Mouse (Mus musculus) heart, embryonic 16.5 days (tissue): ENCODE results near the gene Fzd10. TPM values are rescaled to one million over a fixed set of nuclear protein-coding genes. Genes with fewer than 3 reads are reported as not detected.
A peak's percentile ranks its signal among the peaks of the same experiment; 100 is the strongest.

ENCODE experiments used
- ATAC-seq: fragments of 200-750 bp; cut with Nextera tagmentation; replicated peaks from 2 replicates; pipeline ENCODE4 v1.8.0; 2017; ENCODE audit warnings: moderate number of reproducible peaks; ENCODE audit not compliant: insufficient read depth, low FRiP score; ENCODE audit errors: extremely low read depth
- H3K27ac ChIP-seq: fragments of 300-500 bp; sonication (generic); 2 replicates; pipeline ENCODE4 v1.5.1; 2014; ENCODE audit warnings: mild to moderate bottlenecking, low read length, control low read depth, moderate library complexity
- H3K27me3 ChIP-seq: fragments of 300-500 bp; sonication (generic); 2 replicates; pipeline ENCODE4 v1.6.1; 2014; ENCODE audit warnings: low read length, mixed read lengths; ENCODE audit not compliant: control insufficient read depth, insufficient read depth
- H3K36me3 ChIP-seq: fragments of 300-500 bp; sonication (generic); 2 replicates; pipeline ENCODE4 v1.6.1; 2014; ENCODE audit not compliant: control insufficient read depth, insufficient read depth
- H3K4me1 ChIP-seq: fragments of 300-500 bp; sonication (generic); 2 replicates; pipeline ENCODE4 v1.6.1; 2014; ENCODE audit warnings: low read length, mixed read lengths; ENCODE audit not compliant: control insufficient read depth, insufficient read depth
- H3K4me2 ChIP-seq: fragments of 300-500 bp; sonication (generic); 2 replicates; pipeline ENCODE4 v1.6.1; 2014; ENCODE audit warnings: low read depth, mild to moderate bottlenecking, control low read depth, low read length
- H3K4me3 ChIP-seq: fragments of 300-500 bp; sonication (generic); 2 replicates; pipeline ENCODE4 v1.5.1; 2014; ENCODE audit warnings: mild to moderate bottlenecking, control low read depth, low read length
- H3K9ac ChIP-seq: fragments of 300-500 bp; sonication (generic); 2 replicates; pipeline ENCODE4 v1.6.1; 2014; ENCODE audit warnings: low read length, control low read depth
- H3K9me3 ChIP-seq: fragments of 300-500 bp; sonication (generic); replicated peaks from 2 replicates; pipeline ENCODE4 v1.6.1; 2016; ENCODE audit warnings: low read length; ENCODE audit not compliant: control insufficient read depth
- WGBS: fragments of 180-500 bp; shearing (Covaris S2); extraction: QIAGEN DNeasy Blood & Tissue Kit; methylation state at CpG from one replicate; pipeline ENCODE4 v1.1.7; 2014; 5-methylcytosine and 5-hydroxymethylcytosine counted together
- polyA plus RNA-seq: library from polyadenylated mRNA; unstranded; fragments of >200 nt; fragmentation: Nextera tagmentation; extraction: Ambion mirVana; gene quantifications from 2 replicates; pipeline ENCODE4 v1.2.1, GENCODE M21; 2015

Fzd10 gene
- polyA plus RNA-seq, 1 experiment from 2014 or later, result 0.25 TPM

- H3K4me3 ChIP-seq, result no peak overlapping the region
- 0 out of 2 replicates have a peak, but pooled peaks cover 5% of the 10 kb centered on the region for H3K9me3 ChIP-seq
- no peak overlapping the region for H3K27ac ChIP-seq
- WGBS, result 72% methylated on average over 8 of the region's 8 CpGs
- H3K4me2 ChIP-seq, result no peak overlapping the region
- H3K4me1 ChIP-seq, result no peaks in the 10 kb centered on the region
- H3K9ac ChIP-seq, result no peak overlapping the region
- H3K27me3 ChIP-seq, result no peaks in the 10 kb centered on the region
- ATAC-seq, result no peak
- H3K36me3 ChIP-seq, result no peaks in the 10 kb centered on the region
Measured at GRCm38 (mm10) chr5:128571706-128572105, 28.9 kb upstream of the Fzd10 start.

- Histone ChIP-seq H3K36me3 (no peaks in the 10 kb centered on the region), H3K9ac (no peak overlapping the region), H3K4me2 (no peak overlapping the region), H3K4me1 (no peaks in the 10 kb centered on the region), H3K27ac (no peak overlapping the region), H3K9me3 (0 out of 2 replicates have a peak, but pooled peaks cover 5% of the 10 kb centered on the region), H3K27me3 (no peaks in the 10 kb centered on the region), H3K4me3 (no peak overlapping the region)
- 65% methylated on average over 9 of the region's 9 CpGs for WGBS
- ATAC-seq, result no peak
Measured at GRCm38 (mm10) chr5:128575997-128576579, 24.6 kb upstream of the Fzd10 start.

GRCm38 (mm10) chr5:128579047-128579650 is 21.5 kb upstream of the Fzd10 start:
- WGBS, result 21% methylated on average over 9 of the region's 9 CpGs
- no peak for ATAC-seq

GRCm38 (mm10) chr5:128580931-128581330 is 19.7 kb upstream of the Fzd10 start:
- no peaks in the 10 kb centered on the region for H3K27me3 ChIP-seq

More at GRCm38 (mm10) chr5:128579047-128579650, 21.5 kb upstream of the Fzd10 start:
- H3K36me3 ChIP-seq, result no peaks in the 10 kb centered on the region
- H3K4me2 ChIP-seq, result no peak overlapping the region
- H3K27ac ChIP-seq, result no peak overlapping the region
- no peak overlapping the region for H3K9ac ChIP-seq
- H3K9me3 ChIP-seq, result 0 out of 2 replicates have a peak, but pooled peaks cover 3% of the 10 kb centered on the region
- no peaks in the 10 kb centered on the region for H3K4me1 ChIP-seq
- H3K4me3 ChIP-seq, result no peak overlapping the region
- H3K27me3 ChIP-seq, result no peaks in the 10 kb centered on the region

GRCm38 (mm10) chr5:128581516-128581921 is 19.1 kb upstream of the Fzd10 start:
- 39% methylated on average over 8 of the region's 8 CpGs for WGBS
- H3K4me3 ChIP-seq, result no peak overlapping the region
- H3K27me3 ChIP-seq, result no peaks in the 10 kb centered on the region
- H3K9me3 ChIP-seq, result no peaks in the 10 kb centered on the region
- no peak for ATAC-seq
- H3K4me1 ChIP-seq, result no peaks in the 10 kb centered on the region
- H3K36me3 ChIP-seq, result no peaks in the 10 kb centered on the region
- H3K27ac ChIP-seq, result no peak overlapping the region
- no peak overlapping the region for H3K4me2 ChIP-seq
- H3K9ac ChIP-seq, result no peak overlapping the region

More at GRCm38 (mm10) chr5:128580931-128581330, 19.7 kb upstream of the Fzd10 start:
- Histone ChIP-seq H3K36me3 (no peaks in the 10 kb centered on the region), H3K4me1 (no peaks in the 10 kb centered on the region), H3K27ac (no peak overlapping the region), H3K9me3 (no peaks in the 10 kb centered on the region), H3K9ac (no peak overlapping the region), H3K4me3 (no peak overlapping the region), H3K4me2 (no peak overlapping the region)
- 54% methylated on average over 4 of the region's 4 CpGs for WGBS
- ATAC-seq, result no peak

GRCm38 (mm10) chr5:128589231-128589630 is 11.4 kb upstream of the Fzd10 start:
- ATAC-seq, result no peak
- Histone ChIP-seq H3K9me3 (no peaks in the 10 kb centered on the region), H3K36me3 (no peaks in the 10 kb centered on the region), H3K27me3 (peaks cover under 1% of the 10 kb centered on the region; the same call in 1 of the 2 replicates), H3K4me2 (no peak overlapping the region), H3K9ac (no peak overlapping the region), H3K27ac (no peak overlapping the region), H3K4me3 (no peak overlapping the region), H3K4me1 (no peaks in the 10 kb centered on the region)
- WGBS, result 42% methylated on average over 1 of the region's 1 CpGs

GRCm38 (mm10) chr5:128593446-128593845 is 7.2 kb upstream of the Fzd10 start:
- ATAC-seq, result no peak
- H3K9ac ChIP-seq, result no peak overlapping the region
- 81% methylated on average over 13 of the region's 13 CpGs for WGBS
- no peak overlapping the region for H3K27ac ChIP-seq
- no peaks in the 10 kb centered on the region for H3K36me3 ChIP-seq
- no peaks in the 10 kb centered on the region for H3K9me3 ChIP-seq
- no peak overlapping the region for H3K4me3 ChIP-seq
- no peaks in the 10 kb centered on the region for H3K4me1 ChIP-seq
- H3K4me2 ChIP-seq, result no peak overlapping the region
- H3K27me3 ChIP-seq, result peaks cover 34% of the 10 kb centered on the region

GRCm38 (mm10) chr5:128596813-128597212 is 3.8 kb upstream of the Fzd10 start:
- no peak overlapping the region for H3K27ac ChIP-seq
- WGBS, result 3% methylated on average over 20 of the region's 20 CpGs
- peaks cover 16% of the 10 kb centered on the region for H3K4me1 ChIP-seq
- no peaks in the 10 kb centered on the region for H3K36me3 ChIP-seq
- H3K9me3 ChIP-seq, result no peaks in the 10 kb centered on the region
- H3K27me3 ChIP-seq, result peaks cover 66% of the 10 kb centered on the region
- H3K4me3 ChIP-seq, result peak overlapping the region; percentile 21
- no peak for ATAC-seq
- H3K9ac ChIP-seq, result no peak overlapping the region
- peak overlapping the region; percentile 42 for H3K4me2 ChIP-seq

- WGBS, result 23% methylated on average over 4 of the region's 4 CpGs
- Histone ChIP-seq H3K4me3 (no peak overlapping the region), H3K27me3 (peaks cover 72% of the 10 kb centered on the region), H3K4me1 (peaks cover 16% of the 10 kb centered on the region), H3K9me3 (no peaks in the 10 kb centered on the region), H3K4me2 (no peak overlapping the region), H3K27ac (no peak overlapping the region), H3K36me3 (no peaks in the 10 kb centered on the region), H3K9ac (no peak overlapping the region)
- ATAC-seq, result no peak
Measured at GRCm38 (mm10) chr5:128597381-128597780, 3.3 kb upstream of the Fzd10 start.
